Mouse (Mus musculus): ENCODE results near the gene Apbb2. TPM values are rescaled to one million over a fixed set of nuclear protein-coding genes. Genes with fewer than 3 reads are reported as not detected.

Gene Apbb2
- polyA plus RNA-seq, 1 experiment = 36.1 TPM

DNA sequence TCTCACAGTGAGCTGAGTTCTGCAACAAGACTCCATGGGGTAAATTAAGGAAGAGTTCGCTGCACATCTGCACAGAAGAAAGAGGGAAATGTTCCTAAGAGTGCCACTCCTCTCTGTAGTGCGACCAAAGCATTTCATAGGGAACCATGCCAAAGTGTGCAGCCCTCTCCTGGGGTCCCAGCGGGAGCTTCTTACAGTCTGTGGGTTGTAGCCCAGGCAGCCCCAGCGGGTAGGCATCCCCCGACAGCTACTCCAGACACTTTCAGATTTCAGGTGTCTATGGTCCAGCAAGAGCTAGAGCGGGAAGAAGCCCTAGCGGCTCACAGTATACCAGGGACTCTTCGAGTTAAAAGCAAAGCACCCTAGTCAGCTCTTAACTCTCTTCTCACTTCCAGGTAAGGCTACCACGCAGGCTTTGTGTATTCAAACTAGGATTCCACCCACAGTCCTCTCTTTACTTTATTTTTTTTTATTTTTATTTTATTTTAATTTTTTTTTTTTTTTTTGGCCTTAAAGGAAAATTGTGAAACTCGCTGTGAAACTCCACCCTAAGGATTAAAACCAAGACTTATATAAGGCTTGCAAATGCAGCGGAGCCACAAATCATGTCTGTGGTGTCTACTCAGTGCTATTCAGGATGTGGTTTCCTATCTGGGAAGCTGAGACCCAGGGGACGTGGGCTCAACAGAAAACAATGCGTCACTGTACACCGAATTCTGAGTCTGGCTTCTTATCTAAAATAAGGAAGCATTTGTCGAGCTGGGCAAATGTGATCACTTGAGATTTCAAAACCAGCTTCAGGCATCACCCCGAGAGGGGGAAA, 94.7 kb downstream of the Apbb2 start:
- WGBS = 68% methylated on average over 16 of the region's 16 CpGs
- Histone ChIP-seq H3K4me3 (replicated peaks; ENCODE audit: insufficient read depth, low read depth, low read length) (no peak overlapping the region), H3K27ac (ENCODE audit: insufficient read depth, low read length) (no peak overlapping the region; the same call in 1 of the 2 replicates), H3K4me1 (ENCODE audit: control insufficient read depth, insufficient read depth, low read length) (peaks cover 12% of the 10 kb centered on the region), H3K27me3 (ENCODE audit: control insufficient read depth, insufficient read depth, low read length) (no peaks in the 10 kb centered on the region; the same call in 1 of the 2 replicates)
- DNase-seq = no peak
- TF ChIP-seq POLR2A (IDR thresholded peaks at IDR 0.05; ENCODE audit: borderline replicate concordance, insufficient read depth, low read length) = no peak
- no peak for TF ChIP-seq CTCF (IDR thresholded peaks at IDR 0.05; ENCODE audit: borderline replicate concordance, insufficient read depth, low read depth, low read length)

DNA sequence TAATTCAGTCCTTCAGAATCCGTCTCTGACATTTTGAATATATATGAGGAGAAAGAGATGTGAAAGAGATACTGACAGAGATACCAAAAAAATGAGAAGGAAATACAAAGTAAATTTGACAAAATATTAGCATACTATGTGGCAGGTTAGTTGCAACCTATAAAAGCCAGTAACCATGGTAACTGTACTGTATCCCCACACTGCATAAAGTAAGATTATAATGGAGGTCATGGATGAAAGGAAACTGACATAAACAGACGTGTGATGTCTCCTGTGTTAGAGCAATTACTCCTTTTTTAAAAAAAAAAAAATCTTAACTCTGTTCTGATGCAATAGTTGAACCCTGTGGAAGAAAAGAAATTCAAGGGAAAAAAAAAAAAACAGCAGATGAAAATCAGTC, 97.3 kb downstream of the Apbb2 start:
- no peak for TF ChIP-seq POLR2A (IDR thresholded peaks at IDR 0.05; ENCODE audit: borderline replicate concordance, insufficient read depth, low read length)
- TF ChIP-seq CTCF (IDR thresholded peaks at IDR 0.05; ENCODE audit: borderline replicate concordance, insufficient read depth, low read depth, low read length) = no peak
- Histone ChIP-seq H3K27me3 (ENCODE audit: control insufficient read depth, insufficient read depth, low read length) (no peaks in the 10 kb centered on the region; the same call in 1 of the 2 replicates), H3K4me1 (ENCODE audit: control insufficient read depth, insufficient read depth, low read length) (peaks cover 12% of the 10 kb centered on the region), H3K27ac (ENCODE audit: insufficient read depth, low read length) (no peak overlapping the region), H3K4me3 (replicated peaks; ENCODE audit: insufficient read depth, low read depth, low read length) (no peak overlapping the region)
- WGBS = 95% methylated on average over 2 of the region's 2 CpGs
- no peak for DNase-seq

GRCm38 (mm10) chr5:66519511-66519910, 99.1 kb downstream of the Apbb2 start:
- TF ChIP-seq POLR2A (IDR thresholded peaks at IDR 0.05; ENCODE audit: borderline replicate concordance, insufficient read depth, low read length) (no peak), CTCF (IDR thresholded peaks at IDR 0.05; ENCODE audit: borderline replicate concordance, insufficient read depth, low read depth, low read length) (no peak)
- H3K4me3 ChIP-seq (replicated peaks; ENCODE audit: insufficient read depth, low read depth, low read length) = no peak overlapping the region
- peak in 1 of 2 experiments; percentile 33 for DNase-seq
- peaks cover 12% of the 10 kb centered on the region for H3K4me1 ChIP-seq (ENCODE audit: control insufficient read depth, insufficient read depth, low read length)
- no peaks in the 10 kb centered on the region for H3K27me3 ChIP-seq (ENCODE audit: control insufficient read depth, insufficient read depth, low read length)
- 40% methylated on average over 5 of the region's 5 CpGs for WGBS
- H3K27ac ChIP-seq (ENCODE audit: insufficient read depth, low read length) = no peak overlapping the region

GRCm38 (mm10) chr5:66518411-66519006, 100.1 kb downstream of the Apbb2 start:
- Histone ChIP-seq H3K4me3 (replicated peaks; ENCODE audit: insufficient read depth, low read depth, low read length) (no peak overlapping the region), H3K4me1 (ENCODE audit: control insufficient read depth, insufficient read depth, low read length) (peaks cover 7% of the 10 kb centered on the region), H3K27me3 (ENCODE audit: control insufficient read depth, insufficient read depth, low read length) (no peaks in the 10 kb centered on the region), H3K27ac (ENCODE audit: insufficient read depth, low read length) (no peak overlapping the region)
- TF ChIP-seq POLR2A (IDR thresholded peaks at IDR 0.05; ENCODE audit: borderline replicate concordance, insufficient read depth, low read length) = no peak
- 64% methylated on average over 14 of the region's 14 CpGs for WGBS
- no peak for DNase-seq

GRCm38 (mm10) chr5:66517503-66517902, 101.1 kb downstream of the Apbb2 start:
- H3K4me1 ChIP-seq (ENCODE audit: control insufficient read depth, insufficient read depth, low read length) = peaks cover 5% of the 10 kb centered on the region; the same call in 1 of the 2 replicates
- no peak overlapping the region for H3K4me3 ChIP-seq (replicated peaks; ENCODE audit: insufficient read depth, low read depth, low read length)
- 87% methylated on average over 6 of the region's 6 CpGs for WGBS
- no peaks in the 10 kb centered on the region for H3K27me3 ChIP-seq (ENCODE audit: control insufficient read depth, insufficient read depth, low read length)
- no peak overlapping the region for H3K27ac ChIP-seq (ENCODE audit: insufficient read depth, low read length)
- TF ChIP-seq POLR2A (IDR thresholded peaks at IDR 0.05; ENCODE audit: borderline replicate concordance, insufficient read depth, low read length) = no peak
- TF ChIP-seq CTCF (IDR thresholded peaks at IDR 0.05; ENCODE audit: borderline replicate concordance, insufficient read depth, low read depth, low read length) = no peak
- no peak for DNase-seq

DNA sequence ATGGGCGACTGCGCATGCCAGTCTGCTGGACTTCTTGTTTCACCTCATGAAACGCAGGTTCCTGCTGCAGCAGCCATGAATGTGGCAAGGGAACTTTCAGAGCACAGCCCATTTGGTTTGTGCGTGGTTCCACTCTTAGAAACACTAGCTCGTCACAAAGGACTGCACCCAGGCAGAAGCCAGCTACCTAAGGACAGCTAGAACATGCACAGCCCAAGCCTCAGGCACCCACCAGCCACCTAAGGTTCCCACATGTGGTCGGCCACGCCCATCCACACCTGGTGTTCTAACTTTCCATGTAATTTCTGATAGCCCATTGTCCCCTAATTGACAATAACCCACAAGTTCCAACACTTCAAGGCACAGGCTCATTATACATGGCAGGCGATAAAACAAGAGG, 102.3 kb downstream of the Apbb2 start:
- WGBS = 93% methylated on average over 8 of the region's 8 CpGs
- no peak overlapping the region for H3K27ac ChIP-seq (ENCODE audit: insufficient read depth, low read length)
- TF ChIP-seq CTCF (IDR thresholded peaks at IDR 0.05; ENCODE audit: borderline replicate concordance, insufficient read depth, low read depth, low read length) (no peak), POLR2A (IDR thresholded peaks at IDR 0.05; ENCODE audit: borderline replicate concordance, insufficient read depth, low read length) (no peak)
- no peaks in the 10 kb centered on the region for H3K27me3 ChIP-seq (ENCODE audit: control insufficient read depth, insufficient read depth, low read length)
- no peak for DNase-seq
- no peak overlapping the region for H3K4me3 ChIP-seq (replicated peaks; ENCODE audit: insufficient read depth, low read depth, low read length)
- peaks cover 5% of the 10 kb centered on the region; the same call in 1 of the 2 replicates for H3K4me1 ChIP-seq (ENCODE audit: control insufficient read depth, insufficient read depth, low read length)

GRCm38 (mm10) chr5:66515271-66515670, 103.3 kb downstream of the Apbb2 start:
- Histone ChIP-seq H3K4me3 (replicated peaks; ENCODE audit: insufficient read depth, low read depth, low read length) (no peak overlapping the region), H3K27me3 (ENCODE audit: control insufficient read depth, insufficient read depth, low read length) (no peaks in the 10 kb centered on the region), H3K27ac (ENCODE audit: insufficient read depth, low read length) (no peak overlapping the region), H3K4me1 (ENCODE audit: control insufficient read depth, insufficient read depth, low read length) (peaks cover 5% of the 10 kb centered on the region; the same call in 1 of the 2 replicates)
- WGBS = 85% methylated on average over 10 of the region's 10 CpGs
- TF ChIP-seq CTCF (IDR thresholded peaks at IDR 0.05; ENCODE audit: borderline replicate concordance, insufficient read depth, low read depth, low read length) = no peak
- TF ChIP-seq POLR2A (IDR thresholded peaks at IDR 0.05; ENCODE audit: borderline replicate concordance, insufficient read depth, low read length) = no peak
- no peak for DNase-seq

GRCm38 (mm10) chr5:66514659-66515058, 103.9 kb downstream of the Apbb2 start:
- no peak for DNase-seq
- 95% methylated on average over 6 of the region's 6 CpGs for WGBS
- Histone ChIP-seq H3K27ac (ENCODE audit: insufficient read depth, low read length) (no peak overlapping the region), H3K4me1 (ENCODE audit: control insufficient read depth, insufficient read depth, low read length) (peaks cover 2% of the 10 kb centered on the region; the same call in 1 of the 2 replicates), H3K27me3 (ENCODE audit: control insufficient read depth, insufficient read depth, low read length) (no peaks in the 10 kb centered on the region), H3K4me3 (replicated peaks; ENCODE audit: insufficient read depth, low read depth, low read length) (no peak overlapping the region)
- no peak for TF ChIP-seq POLR2A (IDR thresholded peaks at IDR 0.05; ENCODE audit: borderline replicate concordance, insufficient read depth, low read length)
- no peak for TF ChIP-seq CTCF (IDR thresholded peaks at IDR 0.05; ENCODE audit: borderline replicate concordance, insufficient read depth, low read depth, low read length)
